Mouse (Mus musculus) testis, adult 2 months (tissue): ENCODE measurements around the gene Mybpc3.

Source experiments
- CTCF ChIP-seq: fragments of 200-500 bp; IDR thresholded peaks from 2 replicates; pipeline ENCODE4 v1.5.1; 2012; ENCODE audit warnings: low read depth, mild to moderate bottlenecking, inconsistent platforms, low read length, moderate library complexity; ENCODE audit not compliant: control insufficient read depth, insufficient read depth, insufficient replicate concordance
- POLR2A ChIP-seq: fragments of 200-500 bp; IDR thresholded peaks from 2 replicates; pipeline ENCODE4 v1.6.1; 2012; ENCODE audit warnings: low read depth, mild to moderate bottlenecking, inconsistent platforms, low read length, moderate library complexity; ENCODE audit not compliant: control insufficient read depth

DNA sequence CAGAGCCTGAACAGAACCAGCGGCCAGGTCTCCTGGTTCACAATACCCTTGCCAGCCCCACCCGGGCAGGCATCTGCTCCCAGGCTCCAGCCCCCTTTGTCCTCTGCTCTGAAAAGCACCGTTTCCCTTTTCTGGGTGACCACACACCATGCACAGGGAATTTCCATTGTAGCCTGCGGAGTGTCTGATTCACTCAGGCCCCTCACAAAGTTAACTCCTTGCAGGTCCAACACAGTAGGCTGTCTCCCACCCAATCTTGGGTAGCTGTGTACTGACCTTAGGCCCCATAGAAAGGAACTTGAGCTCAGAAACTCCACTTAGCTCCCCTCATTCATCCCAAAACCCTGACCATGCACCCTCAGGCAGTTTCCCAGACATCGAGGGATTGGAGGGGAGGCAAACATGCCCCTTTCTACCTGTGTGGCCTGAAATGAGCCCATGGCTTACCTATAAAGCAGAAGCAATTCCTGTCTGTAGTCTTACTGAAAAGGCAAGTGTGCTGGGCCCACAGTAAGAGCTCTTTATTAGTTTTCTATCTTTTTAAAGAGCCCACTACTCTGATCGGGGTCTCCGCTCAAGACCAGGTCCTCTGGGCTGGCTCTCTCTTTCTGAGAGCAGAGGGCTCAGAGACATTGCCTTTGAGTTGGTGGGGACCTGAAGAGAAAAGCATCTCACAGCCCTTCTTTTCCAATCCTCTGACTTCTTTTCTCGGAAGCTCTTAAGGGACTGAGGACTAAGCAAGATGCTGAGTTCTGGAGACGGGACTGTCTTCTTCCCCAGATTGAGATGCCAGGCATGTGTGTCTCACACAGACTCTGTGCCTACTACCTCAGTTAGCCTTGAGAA is 31.3 kb upstream of the Mybpc3 start:
- TF ChIP-seq POLR2A (no peak), CTCF (no peak)
